Mouse (Mus musculus): ENCODE data around the gene Vwa3a. TPM values are rescaled to one million over a fixed set of nuclear protein-coding genes. Genes with fewer than 3 reads are reported as not detected.

The Vwa3a gene
- polyA plus RNA-seq, 1 experiment, result 0.05 TPM

- Histone ChIP-seq H3K79me2 (ENCODE audit: control insufficient read depth, insufficient read depth) (no peaks in the 10 kb centered on the region), H3ac (ENCODE audit: control insufficient read depth, insufficient read length) (no peak overlapping the region), H3K36me3 (ENCODE audit: control insufficient read depth, insufficient read depth) (no peaks in the 10 kb centered on the region), H3K27me3 (ENCODE audit: control insufficient read depth, insufficient read depth, insufficient read length) (no peaks in the 10 kb centered on the region), H3K4me3 (peak overlapping the region; percentile 64), H3K4me2 (ENCODE audit: low read depth) (peak overlapping the region; percentile 86)
- TF ChIP-seq TCF3 (IDR thresholded peaks at IDR 0.05; ENCODE audit: insufficient read length, low read depth) (no peak), USF1 (IDR thresholded peaks at IDR 0.05; ENCODE audit: low read depth) (no peak), MYOD1 (IDR thresholded peaks at IDR 0.05; ENCODE audit: control insufficient read depth in 1 of 3, insufficient read length in 2 of 3, low read depth in 2 of 3) (no peak), TCF12 (IDR thresholded peaks at IDR 0.05; ENCODE audit: insufficient read depth, poor library complexity, severe bottlenecking) (no peak), REST (IDR thresholded peaks at IDR 0.05; ENCODE audit: insufficient read depth, insufficient read length) (no peak), POLR2A (IDR thresholded peaks at IDR 0.05; ENCODE audit: insufficient read length, low read depth) (no peak)
Measured at GRCm38 (mm10) chr7:120834426-120834825, 95.3 kb downstream of the Vwa3a start.

GRCm38 (mm10) chr7:120834863-120835372, 95.8 kb downstream of the Vwa3a start:
- TF ChIP-seq POLR2A (IDR thresholded peaks at IDR 0.05; ENCODE audit: insufficient read length, low read depth) (peak; percentile 34), USF1 (IDR thresholded peaks at IDR 0.05; ENCODE audit: low read depth) (peak; percentile 92), TCF3 (IDR thresholded peaks at IDR 0.05; ENCODE audit: insufficient read length, low read depth) (no peak)
- H3K27me3 ChIP-seq (ENCODE audit: control insufficient read depth, insufficient read depth, insufficient read length), result no peaks in the 10 kb centered on the region
- peak overlapping the region; percentile 86 for H3K4me2 ChIP-seq (ENCODE audit: low read depth)
- peak overlapping the region; percentile 64 for H3K4me3 ChIP-seq
- H3ac ChIP-seq (ENCODE audit: control insufficient read depth, insufficient read length), result no peak overlapping the region
- H3K79me2 ChIP-seq (ENCODE audit: control insufficient read depth, insufficient read depth), result no peaks in the 10 kb centered on the region
- no peaks in the 10 kb centered on the region for H3K36me3 ChIP-seq (ENCODE audit: control insufficient read depth, insufficient read depth)

GRCm38 (mm10) chr7:120835449-120836359, 96.6 kb downstream of the Vwa3a start:
- Histone ChIP-seq H3K4me3 (peak overlapping the region; percentile 64), H3K4me2 (ENCODE audit: low read depth) (peak overlapping the region; percentile 86), H3K79me2 (ENCODE audit: control insufficient read depth, insufficient read depth) (no peaks in the 10 kb centered on the region), H3K36me3 (ENCODE audit: control insufficient read depth, insufficient read depth) (no peaks in the 10 kb centered on the region), H3ac (ENCODE audit: control insufficient read depth, insufficient read length) (no peak overlapping the region), H3K27me3 (ENCODE audit: control insufficient read depth, insufficient read depth, insufficient read length) (no peaks in the 10 kb centered on the region)
- TF ChIP-seq REST (IDR thresholded peaks at IDR 0.05; ENCODE audit: insufficient read depth, insufficient read length) (no peak), POLR2AphosphoS2 (IDR thresholded peaks at IDR 0.05; ENCODE audit: insufficient read length, low read depth) (peak; percentile 73), TCF12 (IDR thresholded peaks at IDR 0.05; ENCODE audit: insufficient read depth, poor library complexity, severe bottlenecking) (no peak), POLR2A (IDR thresholded peaks at IDR 0.05; ENCODE audit: insufficient read length, low read depth) (peak; percentile 77), USF1 (IDR thresholded peaks at IDR 0.05; ENCODE audit: low read depth) (no peak), E2F4 (IDR thresholded peaks at IDR 0.05; ENCODE audit: insufficient read depth) (peak; percentile 55), MYOD1 (IDR thresholded peaks at IDR 0.05; ENCODE audit: control insufficient read depth in 1 of 3, insufficient read length in 2 of 3, low read depth in 2 of 3) (peak in 1 of 3 experiments; percentile 10)

GRCm38 (mm10) chr7:120836361-120836760, 97.2 kb downstream of the Vwa3a start:
- peak overlapping the region; percentile 64 for H3K4me3 ChIP-seq
- H3K4me2 ChIP-seq (ENCODE audit: low read depth), result peak overlapping the region; percentile 80
- no peaks in the 10 kb centered on the region for H3K36me3 ChIP-seq (ENCODE audit: control insufficient read depth, insufficient read depth)
- no peaks in the 10 kb centered on the region for H3K27me3 ChIP-seq (ENCODE audit: control insufficient read depth, insufficient read depth, insufficient read length)
- TF ChIP-seq TCF12 (IDR thresholded peaks at IDR 0.05; ENCODE audit: insufficient read depth, poor library complexity, severe bottlenecking), result no peak
- TF ChIP-seq MYOG (IDR thresholded peaks at IDR 0.05; ENCODE audit: control insufficient read depth in 1 of 3, insufficient read depth in 1 of 3, insufficient read length in 2 of 3, low read depth in 2 of 3), result no peak
- TF ChIP-seq REST (IDR thresholded peaks at IDR 0.05; ENCODE audit: insufficient read depth, insufficient read length), result no peak
- no peak for TF ChIP-seq SRF (IDR thresholded peaks at IDR 0.05; ENCODE audit: control insufficient read depth, insufficient read length, low read depth)
- no peak for TF ChIP-seq MYOD1 (IDR thresholded peaks at IDR 0.05; ENCODE audit: control insufficient read depth in 1 of 3, insufficient read length in 2 of 3, low read depth in 2 of 3)
- TF ChIP-seq POLR2AphosphoS2 (IDR thresholded peaks at IDR 0.05; ENCODE audit: insufficient read length, low read depth), result no peak
- no peak for TF ChIP-seq MAX (IDR thresholded peaks at IDR 0.05; ENCODE audit: low read depth)
- TF ChIP-seq POLR2A (IDR thresholded peaks at IDR 0.05; ENCODE audit: insufficient read length, low read depth), result no peak
- no peak for TF ChIP-seq TCF3 (IDR thresholded peaks at IDR 0.05; ENCODE audit: insufficient read length, low read depth)
- TF ChIP-seq USF1 (IDR thresholded peaks at IDR 0.05; ENCODE audit: low read depth), result no peak
- no peak for TF ChIP-seq E2F4 (IDR thresholded peaks at IDR 0.05; ENCODE audit: insufficient read depth)
- no peak for TF ChIP-seq CEBPB (IDR thresholded peaks at IDR 0.05; ENCODE audit: insufficient read depth, poor library complexity, severe bottlenecking)
- H3ac ChIP-seq (ENCODE audit: control insufficient read depth, insufficient read length), result no peak overlapping the region
- no peaks in the 10 kb centered on the region for H3K79me2 ChIP-seq (ENCODE audit: control insufficient read depth, insufficient read depth)

Measured in myocyte (in vitro differentiated cells).